Mouse (Mus musculus) midbrain, embryonic 11.5 days (tissue): Measurements from ENCODE around the gene Dhtkd1. TPM values are rescaled to one million over a fixed set of nuclear protein-coding genes. Genes with fewer than 3 reads are reported as not detected.
"Not testable (repeated sequence)": the region's sequence is repeated elsewhere in the genome, so short reads cannot be mapped to it uniquely, and the experiment has no call there.

Experiments used
- ATAC-seq: fragments of 200-750 bp; cut with Nextera tagmentation; 2 replicates; pipeline ENCODE4 v1.8.0; 2017; ENCODE audit warnings: moderate TSS enrichment, moderate library complexity; ENCODE audit not compliant: low FRiP score
- DNase-seq: peaks from one replicate; pipeline ENCODE4 v3.0.0; 2015; ENCODE audit warnings: low spot score; ENCODE audit errors: missing footprints
- H3K27ac ChIP-seq: fragments of 300-500 bp; sonication (generic); 2 replicates; pipeline ENCODE4 v1.5.1; 2014; ENCODE audit warnings: low read depth, low read length
- H3K27me3 ChIP-seq: fragments of 300-500 bp; sonication (generic); 2 replicates; pipeline ENCODE4 v1.6.1; 2014; ENCODE audit warnings: mild to moderate bottlenecking, low read length, moderate library complexity, mixed read lengths; ENCODE audit not compliant: control insufficient read depth, insufficient read depth
- H3K36me3 ChIP-seq: fragments of 300-500 bp; sonication (generic); 2 replicates; pipeline ENCODE4 v1.6.1; 2014; ENCODE audit warnings: mild to moderate bottlenecking, low read length, moderate library complexity, mixed read lengths; ENCODE audit not compliant: control insufficient read depth, insufficient read depth
- H3K4me1 ChIP-seq: fragments of 300-500 bp; sonication (generic); 2 replicates; pipeline ENCODE4 v1.6.1; 2014; ENCODE audit warnings: low read length; ENCODE audit not compliant: control insufficient read depth, insufficient read depth
- H3K4me2 ChIP-seq: fragments of 300-500 bp; sonication (generic); 2 replicates; pipeline ENCODE4 v1.6.1; 2014; ENCODE audit warnings: mild to moderate bottlenecking, moderate library complexity
- H3K4me3 ChIP-seq: fragments of 300-500 bp; sonication (generic); 2 replicates; pipeline ENCODE4 v1.5.1; 2014; ENCODE audit warnings: low read depth, low read length
- H3K9ac ChIP-seq: fragments of 300-500 bp; sonication (generic); 2 replicates; pipeline ENCODE4 v1.6.1; 2014; ENCODE audit warnings: low read length
- H3K9me3 ChIP-seq: fragments of 300-500 bp; sonication (generic); 2 replicates; pipeline ENCODE4 v1.6.1; 2016; ENCODE audit warnings: low read length; ENCODE audit not compliant: control insufficient read depth
- WGBS: fragments of 180-500 bp; shearing (Covaris S2); extraction: QIAGEN DNeasy Blood & Tissue Kit; methylation state at CpG from one replicate; pipeline ENCODE4 v1.1.7; 2014; 5-methylcytosine and 5-hydroxymethylcytosine counted together
- polyA plus RNA-seq: library from polyadenylated mRNA; unstranded; fragments of >200 nt; fragmentation: Nextera tagmentation; extraction: Ambion mirVana; gene quantifications from 2 replicates; pipeline ENCODE4 v1.2.1, GENCODE M21; 2014

Gene Dhtkd1
- polyA plus RNA-seq, 1 experiment from 2014 or later = 1.4 TPM

GRCm38 (mm10) chr2:5950766-5951595 lies 8.4 kb upstream of the Dhtkd1 start, which contains the start of gene Upf2:
Gene Upf2, plus strand, starts transcription at chr2:5951469.
- peak; percentile 96 for ATAC-seq
- Histone ChIP-seq H3K9ac (peak within 1 kb of the TSS; percentile 88), H3K4me3 (peak within 1 kb of the TSS; percentile 90), H3K27ac (peak within 1 kb of the TSS; percentile 75), H3K9me3 (no peaks in the 10 kb centered on the region), H3K4me2 (peak within 1 kb of the TSS; percentile 85), H3K27me3 (no peaks in the 10 kb centered on the region), H3K4me1 (peaks cover 7% of the 10 kb centered on the region), H3K36me3 (no peaks in the 10 kb centered on the region)
- under 1% methylated on average over 44 of the region's 54 CpGs for WGBS
- DNase-seq = peak; percentile 98

- DNase-seq (no peak), ATAC-seq (no peak)
- Histone ChIP-seq H3K4me3 (peak overlapping the region; percentile 90), H3K27me3 (no peaks in the 10 kb centered on the region), H3K4me2 (peak overlapping the region; percentile 61), H3K36me3 (no peaks in the 10 kb centered on the region), H3K27ac (no peak overlapping the region), H3K9me3 (no peaks in the 10 kb centered on the region), H3K4me1 (peaks cover 7% of the 10 kb centered on the region), H3K9ac (peak overlapping the region; percentile 88)
- whole genome bisulfite sequencing = 18% methylated on average over 6 of the region's 6 CpGs
Observed at GRCm38 (mm10) chr2:5950305-5950704, 7.7 kb upstream of the Dhtkd1 start.

DNA sequence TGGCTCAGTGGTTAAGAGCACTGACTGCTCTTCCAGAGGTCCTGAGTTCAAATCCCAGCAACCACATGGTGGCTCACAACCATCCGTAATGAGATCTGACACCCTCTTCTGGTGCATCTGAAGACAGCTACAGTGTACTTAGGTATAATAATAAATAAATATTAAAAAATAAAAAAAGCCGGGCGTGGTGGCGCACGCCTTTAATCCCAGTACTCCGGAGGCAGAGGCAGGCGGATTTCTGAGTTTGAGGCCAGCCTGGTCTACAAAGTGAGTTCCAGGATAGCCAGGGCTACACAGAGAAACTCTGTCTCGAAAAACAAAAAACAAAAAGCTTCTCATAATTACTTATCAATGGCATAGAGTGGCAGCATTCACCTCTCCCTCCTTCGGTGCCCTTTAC lies 7.2 kb upstream of the Dhtkd1 start:
- not testable (repeated sequence) for ATAC-seq, H3K9me3 ChIP-seq, DNase-seq, H3K36me3 ChIP-seq, H3K27me3 ChIP-seq, H3K4me1 ChIP-seq, H3K27ac ChIP-seq, H3K9ac ChIP-seq
- WGBS = 94% methylated on average over 9 of the region's 9 CpGs
- H3K4me2 ChIP-seq = peak overlapping the region; percentile 61
- H3K4me3 ChIP-seq = peak overlapping the region; percentile 90

- DNase-seq = no peak
- WGBS = 86% methylated on average over 2 of the region's 2 CpGs
- Histone ChIP-seq H3K4me1 (peaks cover 7% of the 10 kb centered on the region), H3K27ac (no peak overlapping the region), H3K9me3 (no peaks in the 10 kb centered on the region), H3K4me3 (no peak overlapping the region), H3K36me3 (no peaks in the 10 kb centered on the region), H3K27me3 (no peaks in the 10 kb centered on the region), H3K4me2 (no peak overlapping the region), H3K9ac (no peak overlapping the region)
- no peak for ATAC-seq
Observed at GRCm38 (mm10) chr2:5948964-5949363, 6.4 kb upstream of the Dhtkd1 start.

DNA sequence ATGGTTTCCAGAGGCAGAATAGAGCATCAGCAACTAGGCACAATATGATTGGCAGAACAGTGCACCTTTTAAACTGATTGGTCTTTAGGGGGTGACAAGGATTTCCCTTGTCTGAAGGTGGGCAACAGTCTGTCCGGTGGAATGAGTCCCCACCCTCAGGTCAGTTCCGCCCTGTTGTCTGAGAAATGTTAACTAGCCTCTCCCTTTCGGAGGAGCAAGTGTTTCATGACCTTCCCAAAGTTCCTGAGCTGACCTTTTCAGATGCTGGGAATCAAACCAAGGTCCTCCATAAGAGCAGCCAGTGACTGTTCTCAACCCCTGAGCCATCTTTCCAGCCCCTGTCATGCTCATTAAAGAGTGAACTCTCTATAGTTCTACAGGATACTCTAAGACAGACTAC lies 4.3 kb upstream of the Dhtkd1 start:
- no peak overlapping the region for H3K4me2 ChIP-seq
- H3K27ac ChIP-seq = no peak overlapping the region
- no peak overlapping the region for H3K9ac ChIP-seq
- ATAC-seq = no peak
- no peak for DNase-seq
- H3K36me3 ChIP-seq = no peaks in the 10 kb centered on the region
- H3K4me3 ChIP-seq = no peak overlapping the region
- H3K4me1 ChIP-seq = no peaks in the 10 kb centered on the region
- H3K27me3 ChIP-seq = no peaks in the 10 kb centered on the region
- WGBS = 83% methylated on average over 3 of the region's 3 CpGs
- H3K9me3 ChIP-seq = no peaks in the 10 kb centered on the region

DNA sequence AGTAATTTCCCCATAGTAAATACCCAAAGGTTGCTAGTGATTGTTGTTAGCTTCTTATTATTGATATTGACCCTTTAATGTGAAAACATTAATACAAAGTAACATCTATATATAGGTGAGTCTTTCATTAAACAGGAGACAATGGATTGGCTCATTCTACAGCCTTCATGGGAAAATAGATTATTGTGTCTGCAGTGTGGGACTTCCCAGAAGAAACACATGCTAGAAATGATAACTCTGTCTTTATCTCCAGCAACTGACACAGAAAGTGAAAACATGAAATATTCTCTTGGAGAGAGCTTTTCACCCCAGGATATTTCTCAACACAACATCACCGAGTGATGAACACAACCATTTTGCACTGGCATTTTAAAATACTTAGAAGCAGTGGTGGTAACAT lies 3.0 kb upstream of the Dhtkd1 start:
- WGBS = 91% methylated on average over 1 of the region's 1 CpGs
- no peaks in the 10 kb centered on the region for H3K36me3 ChIP-seq
- no peaks in the 10 kb centered on the region for H3K27me3 ChIP-seq
- no peak overlapping the region for H3K27ac ChIP-seq
- ATAC-seq = no peak
- H3K4me1 ChIP-seq = no peaks in the 10 kb centered on the region
- no peak overlapping the region for H3K9ac ChIP-seq
- H3K9me3 ChIP-seq = no peaks in the 10 kb centered on the region
- no peak for DNase-seq
- H3K4me3 ChIP-seq = no peak overlapping the region
- H3K4me2 ChIP-seq = no peak overlapping the region

GRCm38 (mm10) chr2:5943071-5943470 lies 479 bp upstream of the Dhtkd1 start:
- Histone ChIP-seq H3K36me3 (no peaks in the 10 kb centered on the region), H3K4me2 (peak overlapping the region; percentile 81; the same call in 1 of the 2 replicates), H3K4me1 (no peaks in the 10 kb centered on the region), H3K27me3 (no peaks in the 10 kb centered on the region), H3K9ac (no peak overlapping the region), H3K27ac (no peak overlapping the region), H3K9me3 (no peaks in the 10 kb centered on the region), H3K4me3 (no peak overlapping the region; the same call in 1 of the 2 replicates)
- ATAC-seq (no peak), DNase-seq (no peak)
- 23% methylated on average over 4 of the region's 4 CpGs for WGBS

DNA sequence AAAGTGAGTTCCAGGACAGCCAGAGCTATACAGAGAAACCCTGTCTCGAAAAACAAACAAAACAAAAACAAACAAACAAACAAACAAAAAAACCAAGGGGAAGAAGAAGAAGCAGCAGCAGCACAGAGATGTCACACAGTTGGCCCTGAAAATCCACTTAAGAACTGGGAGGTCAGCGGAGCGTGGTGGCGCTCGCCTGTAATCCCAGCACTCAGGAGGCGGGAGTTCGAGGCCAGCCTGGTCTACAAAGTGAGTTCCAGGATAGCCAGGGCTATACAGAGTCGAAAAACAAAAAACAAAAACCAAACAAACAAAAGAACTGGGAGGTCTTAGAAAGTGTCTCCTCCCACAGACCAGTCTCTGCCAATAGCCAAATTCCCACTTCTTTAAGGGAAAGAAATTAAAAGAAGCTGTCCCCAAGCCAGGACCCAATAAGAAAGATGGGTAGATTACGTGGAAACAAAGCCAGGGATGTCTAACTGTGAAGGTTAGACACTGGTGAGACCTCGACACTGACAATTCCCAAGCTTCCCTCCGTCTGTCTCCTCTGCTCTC lies 654 bp downstream of the Dhtkd1 start:
- ATAC-seq = peak; percentile 2; the same call in 1 of the 2 replicates
- 57% methylated on average over 11 of the region's 11 CpGs for WGBS
- no peak overlapping the region for H3K27ac ChIP-seq

DNA sequence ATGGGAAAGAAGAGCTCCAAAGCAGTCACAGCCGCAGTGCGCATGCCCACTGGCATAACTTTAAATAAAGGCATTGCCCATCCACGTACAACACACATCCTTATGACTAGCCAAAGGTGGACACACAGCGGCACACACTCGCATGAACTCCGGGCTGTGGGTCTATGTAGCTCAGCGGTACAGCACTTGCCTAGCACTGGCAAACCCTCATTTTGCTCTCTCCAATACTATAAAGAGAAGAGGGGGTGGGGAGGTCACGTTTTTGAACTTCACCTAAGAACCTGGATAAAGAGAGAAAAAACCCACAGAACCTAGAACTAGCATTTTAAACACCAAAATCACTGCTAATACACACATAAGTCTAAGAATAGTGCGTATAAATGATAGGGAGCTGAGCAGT lies 1.7 kb downstream of the Dhtkd1 start:
- 94% methylated on average over 9 of the region's 9 CpGs for WGBS
- H3K36me3 ChIP-seq = no peaks in the 10 kb centered on the region
- no peaks in the 10 kb centered on the region for H3K27me3 ChIP-seq

More for the DNA sequence above, 654 bp downstream of the Dhtkd1 start:
- H3K4me2 ChIP-seq = peak overlapping the region; percentile 81
- H3K27me3 ChIP-seq = no peaks in the 10 kb centered on the region
- no peaks in the 10 kb centered on the region for H3K4me1 ChIP-seq
- H3K9me3 ChIP-seq = no peaks in the 10 kb centered on the region
- DNase-seq = no peak
- H3K36me3 ChIP-seq = no peaks in the 10 kb centered on the region
- H3K4me3 ChIP-seq = peak overlapping the region; percentile 48
- H3K9ac ChIP-seq = peak overlapping the region; percentile 70

More for the DNA sequence above, 1.7 kb downstream of the Dhtkd1 start:
- Histone ChIP-seq H3K4me3 (no peak overlapping the region), H3K4me2 (no peak overlapping the region), H3K4me1 (no peaks in the 10 kb centered on the region), H3K27ac (no peak overlapping the region), H3K9me3 (no peaks in the 10 kb centered on the region), H3K9ac (no peak overlapping the region)
- DNase-seq (no peak), ATAC-seq (no peak)
